In the genomic region with DNA sequence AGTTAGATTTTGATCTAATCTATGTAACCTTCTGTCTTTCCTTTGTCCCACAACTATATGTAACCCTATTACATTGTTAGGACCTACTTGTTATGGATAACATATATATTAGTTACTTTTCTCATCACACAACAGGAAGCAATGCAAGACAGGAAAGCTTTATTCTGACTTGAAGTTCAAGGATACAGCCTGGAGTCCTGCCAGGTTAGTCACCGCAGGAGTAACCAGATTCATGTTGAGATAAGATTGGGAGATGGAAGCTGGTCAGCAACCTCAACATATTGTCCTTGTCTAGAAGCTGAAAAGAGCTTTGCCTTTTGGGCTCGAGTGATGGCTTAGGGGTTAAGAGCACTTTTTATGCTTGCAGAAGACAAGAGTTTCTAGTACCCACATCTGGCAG, we compare ENCODE assay signal across 13 mouse cellular contexts.
"Had no signal": no experiment of that assay in that cellular context is flagged by ENCODE, and none has a peak within 500 bp of the region (broad histone marks: within the 10 kb centered on the region; RNA-seq: fewer than 3 reads in every experiment).

No protein-coding gene starts in this region.

- ATAC-seq: liver, embryonic 12.5 days; midbrain, embryonic 13.5 days; midbrain, embryonic 16.5 days had no signal

- DNase-seq: kidney, postnatal 25 days; layer of hippocampus, adult 9-11 months; liver; lung, adult 18-20 months; lung, postnatal 10 days; lung, postnatal 36 days; right cerebral cortex, adult 18-20 months; right cerebral cortex, postnatal 25 days; spleen, adult 18-20 months; thymus, postnatal 25 days had no signal
